Mouse (Mus musculus) thymus, postnatal 36 days (tissue): Measurements from ENCODE around the gene Ppp1r13l.

Experiments
- DNase-seq, 2 experiments: peaks; one replicate each; pipeline ENCODE4 v3.0.0; 2022; ENCODE audit warnings: mixed read lengths in 2 of 2

The Ppp1r13l gene

DNA sequence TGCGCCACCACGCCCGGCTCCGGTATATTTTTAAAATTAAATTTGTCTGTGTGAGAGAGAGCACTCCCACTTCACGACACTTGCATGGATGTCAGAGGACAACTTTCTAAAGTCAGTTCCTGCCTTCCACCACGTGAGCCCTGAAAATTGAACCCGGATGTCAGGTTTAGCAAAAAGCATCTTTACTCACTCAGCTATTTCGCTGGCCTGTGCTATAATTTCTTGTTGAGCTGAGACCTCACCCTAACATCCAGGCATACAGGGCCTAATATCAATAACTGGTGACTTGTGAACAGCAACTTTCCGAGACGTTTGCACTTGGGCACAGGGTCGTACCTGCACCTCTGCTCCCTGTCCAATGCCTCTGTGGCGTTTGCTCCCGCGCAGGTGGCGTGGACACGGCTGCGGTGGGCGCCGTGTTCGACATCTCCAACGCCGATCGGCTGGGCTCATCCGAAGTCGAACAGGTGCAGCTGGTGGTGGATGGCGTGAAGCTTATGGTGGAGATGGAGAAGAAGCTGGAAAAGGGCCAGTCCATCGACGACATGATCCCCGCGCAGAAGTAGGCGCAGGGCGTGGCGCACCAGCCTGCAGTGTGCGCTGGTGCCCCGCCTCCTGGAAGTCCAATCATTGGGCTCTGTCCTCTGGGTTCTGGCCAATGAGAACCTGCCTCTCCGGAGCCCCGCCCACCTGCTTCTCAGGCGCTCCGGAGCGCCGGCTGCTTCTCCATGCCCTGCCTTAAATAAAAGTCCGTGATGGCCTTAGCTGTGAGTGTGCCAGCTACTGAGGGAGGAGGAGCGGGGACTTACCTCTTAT, 61.5 kb downstream of the Ppp1r13l start:
- peak; percentile 82 to 89 for DNase-seq

DNA sequence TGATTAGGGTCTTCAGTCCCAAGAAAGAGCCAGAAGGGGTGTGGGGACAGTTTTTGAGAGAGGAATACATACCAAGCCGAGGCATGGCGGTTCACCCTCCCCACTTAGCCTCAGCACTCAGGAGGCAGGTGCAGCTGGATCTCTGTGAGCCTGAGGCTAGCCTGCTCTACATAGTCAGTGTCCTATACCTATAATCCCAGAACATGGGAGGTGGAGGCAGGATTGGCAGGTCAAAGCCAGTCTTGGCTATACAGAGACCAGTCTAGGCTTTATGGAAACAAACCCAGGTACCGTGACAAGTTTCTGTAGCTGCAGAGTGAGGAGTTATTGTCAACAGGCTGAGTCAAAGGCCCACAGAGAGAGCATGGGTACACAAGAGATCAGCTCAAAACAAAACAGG, 63.5 kb downstream of the Ppp1r13l start:
- DNase-seq = no peak

DNA sequence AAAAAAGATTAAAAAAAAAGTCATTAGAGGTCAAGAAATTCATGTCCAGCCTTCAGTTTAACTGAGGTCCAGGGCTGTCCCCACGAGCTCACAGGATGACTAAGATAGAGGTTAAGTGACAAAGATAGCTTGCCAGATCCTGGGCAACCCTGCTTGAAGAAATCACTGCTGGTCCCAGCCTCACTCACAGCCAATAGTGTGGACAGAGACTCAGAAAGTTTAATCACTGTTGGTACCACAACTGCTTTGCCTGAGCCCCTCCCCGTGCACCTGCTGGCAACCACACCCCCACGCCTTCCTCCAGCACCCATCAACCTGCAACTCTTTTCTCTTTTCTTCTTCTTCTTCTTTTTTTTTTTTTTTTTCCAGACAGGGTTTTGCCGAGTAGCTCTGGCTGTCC, 64.5 kb downstream of the Ppp1r13l start:
- no peak for DNase-seq

GRCm38 (mm10) chr7:19426349-19426748, 66.8 kb downstream of the Ppp1r13l start:
- DNase-seq = no peak

- DNase-seq = no peak
Observed at GRCm38 (mm10) chr7:19426888-19427287, 67.3 kb downstream of the Ppp1r13l start.
